Mouse (Mus musculus): ENCODE data around the gene Vmn1r83.

The Vmn1r83 gene

GRCm38 (mm10) chr7:12329381-12329780, at the start of gene Vmn1r83:
Gene Vmn1r83 (minus strand): TSS chr7:12329481.
- no peak for DNase-seq (ENCODE audit: low read depth, low spot score)

DNA sequence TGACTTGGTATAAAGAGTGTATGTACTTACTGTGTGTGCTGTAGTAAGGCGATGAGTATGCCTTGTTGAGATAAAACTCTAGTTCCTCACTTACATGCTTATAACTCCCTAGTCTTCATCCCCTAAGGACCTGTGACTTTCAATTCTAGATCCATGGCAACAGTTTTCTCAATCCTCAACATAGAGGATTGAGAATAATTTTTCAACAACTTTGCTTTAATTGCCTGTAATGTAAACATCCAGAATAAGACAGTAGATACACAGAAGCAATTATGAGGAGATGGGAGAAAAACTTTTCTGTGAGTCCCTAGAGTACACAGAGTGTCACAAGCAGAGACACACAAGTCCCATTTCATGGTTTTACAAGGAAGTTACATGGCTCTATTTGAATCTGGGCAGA, 39.9 kb upstream of the Vmn1r83 start, which contains the start of gene Vmn1r84:
TSS of gene Vmn1r84 (minus strand) at position 101 of the 400 bp plus-strand sequence.
- no peak for DNase-seq (ENCODE audit: low read depth, low spot score)

DNA sequence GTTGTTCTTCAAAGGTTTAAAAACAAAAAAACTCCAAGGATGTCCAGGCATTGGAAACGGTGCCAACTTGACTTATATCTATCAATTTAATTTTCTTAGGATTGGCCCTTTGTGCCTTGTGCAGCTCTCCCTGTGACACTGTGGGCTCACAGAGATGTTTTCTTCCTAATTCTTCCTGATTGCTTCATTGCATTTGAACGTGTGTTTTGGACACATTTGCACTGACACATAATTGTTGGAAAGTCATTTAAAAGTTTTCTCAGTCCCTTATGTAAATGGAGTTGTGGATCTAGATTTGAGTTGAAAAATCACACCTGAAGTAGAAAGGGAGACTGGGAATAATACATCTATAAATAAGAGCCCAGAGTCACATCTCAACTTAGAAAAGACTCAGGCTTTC, 29.2 kb downstream of the Vmn1r83 start, which contains the start of gene Vmn1r82:
TSS of gene Vmn1r82 (plus strand) at position 301 of the 400 bp plus-strand sequence.
- DNase-seq (ENCODE audit: low read depth, low spot score): no peak

Data from skeletal muscle tissue, adult 2 months (tissue).